Mouse (Mus musculus): ENCODE data around the gene Fam53b.

DNA sequence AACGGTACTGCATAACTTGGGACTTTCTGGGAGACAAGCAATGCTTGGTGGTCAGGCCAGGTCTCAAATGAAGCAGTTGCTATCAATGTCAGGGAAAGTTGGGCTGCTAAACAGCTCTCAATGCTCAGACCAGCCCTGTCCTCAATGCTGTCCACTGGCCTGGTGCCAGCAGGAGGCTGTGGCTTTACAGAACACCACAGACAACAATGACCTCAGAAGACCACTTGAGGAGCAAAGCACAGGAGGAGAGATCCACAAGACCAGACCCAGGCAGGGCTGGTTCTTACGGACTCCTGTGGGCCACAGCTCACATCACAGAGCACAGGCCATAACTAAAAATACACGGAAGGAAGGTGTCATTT, 59.3 kb downstream of the Fam53b start:
- TF ChIP-seq CTCF (IDR thresholded peaks at IDR 0.05) (no peak), EP300 (IDR thresholded peaks at IDR 0.05) (no peak)

Data from lung, postnatal 0 days (tissue).